Mouse (Mus musculus): ENCODE data around the gene Polr2h. TPM values are rescaled to one million over a fixed set of nuclear protein-coding genes. Genes with fewer than 3 reads are reported as not detected.

Polr2h gene
- polyA plus RNA-seq, 1 experiment from 2014 or later: 127 TPM

- Histone ChIP-seq H3K4me1 (replicated peaks; ENCODE audit: control insufficient read depth, insufficient read depth, low read length) (peaks cover 4% of the 10 kb centered on the region; the same call in 1 of the 2 replicates), H3K27ac (ENCODE audit: low read depth, low read length) (no peak overlapping the region), H3K9me3 (ENCODE audit: control insufficient read depth, low read length) (no peaks in the 10 kb centered on the region), H3K4me3 (ENCODE audit: low read depth, low read length) (no peak overlapping the region), H3K27me3 (replicated peaks; ENCODE audit: control insufficient read depth, insufficient read depth, low read length) (0 out of 2 replicates have a peak, but pooled peaks cover 2% of the 10 kb centered on the region), H3K36me3 (ENCODE audit: control insufficient read depth, insufficient read depth, low read length) (no peaks in the 10 kb centered on the region; the same call in 1 of the 2 replicates), H3K4me2 (no peak overlapping the region), H3K9ac (ENCODE audit: low read depth, low read length) (no peak overlapping the region)
- WGBS: 48% methylated on average over 4 of the region's 4 CpGs
- DNase-seq (ENCODE audit: low spot score): no peak
- ATAC-seq (replicated peaks; ENCODE audit: low FRiP score): no peak
Observed at GRCm38 (mm10) chr16:20723247-20723646, 5.8 kb downstream of the Polr2h start.

- Histone ChIP-seq H3K9me3 (ENCODE audit: control insufficient read depth, low read length) (no peaks in the 10 kb centered on the region), H3K27ac (ENCODE audit: low read depth, low read length) (no peak overlapping the region), H3K4me2 (no peak overlapping the region), H3K9ac (ENCODE audit: low read depth, low read length) (no peak overlapping the region), H3K4me1 (replicated peaks; ENCODE audit: control insufficient read depth, insufficient read depth, low read length) (no peaks in the 10 kb centered on the region), H3K4me3 (ENCODE audit: low read depth, low read length) (no peak overlapping the region), H3K36me3 (ENCODE audit: control insufficient read depth, insufficient read depth, low read length) (no peaks in the 10 kb centered on the region; the same call in 1 of the 2 replicates), H3K27me3 (replicated peaks; ENCODE audit: control insufficient read depth, insufficient read depth, low read length) (0 out of 2 replicates have a peak, but pooled peaks cover 2% of the 10 kb centered on the region)
- 29% methylated on average over 5 of the region's 5 CpGs for WGBS
- no peak for DNase-seq (ENCODE audit: low spot score)
- peak; percentile 72 for ATAC-seq (replicated peaks; ENCODE audit: low FRiP score)
Observed at GRCm38 (mm10) chr16:20724338-20724748, 6.9 kb downstream of the Polr2h start.

GRCm38 (mm10) chr16:20725321-20725720 lies 7.9 kb downstream of the Polr2h start:
- WGBS: 73% methylated on average over 7 of the region's 7 CpGs
- Histone ChIP-seq H3K4me2 (no peak overlapping the region), H3K9me3 (ENCODE audit: control insufficient read depth, low read length) (no peaks in the 10 kb centered on the region), H3K9ac (ENCODE audit: low read depth, low read length) (no peak overlapping the region), H3K27ac (ENCODE audit: low read depth, low read length) (no peak overlapping the region), H3K4me3 (ENCODE audit: low read depth, low read length) (no peak overlapping the region), H3K36me3 (ENCODE audit: control insufficient read depth, insufficient read depth, low read length) (no peaks in the 10 kb centered on the region; the same call in 1 of the 2 replicates), H3K4me1 (replicated peaks; ENCODE audit: control insufficient read depth, insufficient read depth, low read length) (no peaks in the 10 kb centered on the region), H3K27me3 (replicated peaks; ENCODE audit: control insufficient read depth, insufficient read depth, low read length) (peaks cover 5% of the 10 kb centered on the region)
- DNase-seq (ENCODE audit: low spot score): no peak
- no peak for ATAC-seq (replicated peaks; ENCODE audit: low FRiP score)

GRCm38 (mm10) chr16:20725750-20726149 lies 8.3 kb downstream of the Polr2h start:
- H3K9ac ChIP-seq (ENCODE audit: low read depth, low read length): no peak overlapping the region
- no peaks in the 10 kb centered on the region for H3K4me1 ChIP-seq (replicated peaks; ENCODE audit: control insufficient read depth, insufficient read depth, low read length)
- H3K4me2 ChIP-seq: no peak overlapping the region
- H3K27me3 ChIP-seq (replicated peaks; ENCODE audit: control insufficient read depth, insufficient read depth, low read length): peaks cover 8% of the 10 kb centered on the region
- H3K36me3 ChIP-seq (ENCODE audit: control insufficient read depth, insufficient read depth, low read length): no peaks in the 10 kb centered on the region
- no peaks in the 10 kb centered on the region for H3K9me3 ChIP-seq (ENCODE audit: control insufficient read depth, low read length)
- no peak overlapping the region for H3K4me3 ChIP-seq (ENCODE audit: low read depth, low read length)
- 72% methylated on average over 4 of the region's 4 CpGs for WGBS
- no peak overlapping the region for H3K27ac ChIP-seq (ENCODE audit: low read depth, low read length)
- ATAC-seq (replicated peaks; ENCODE audit: low FRiP score) (no peak), DNase-seq (ENCODE audit: low spot score) (no peak)

- Histone ChIP-seq H3K27me3 (replicated peaks; ENCODE audit: control insufficient read depth, insufficient read depth, low read length) (peaks cover 14% of the 10 kb centered on the region), H3K9me3 (ENCODE audit: control insufficient read depth, low read length) (no peaks in the 10 kb centered on the region), H3K9ac (ENCODE audit: low read depth, low read length) (no peak overlapping the region), H3K27ac (ENCODE audit: low read depth, low read length) (no peak overlapping the region), H3K36me3 (ENCODE audit: control insufficient read depth, insufficient read depth, low read length) (no peaks in the 10 kb centered on the region), H3K4me3 (ENCODE audit: low read depth, low read length) (no peak overlapping the region), H3K4me2 (no peak overlapping the region), H3K4me1 (replicated peaks; ENCODE audit: control insufficient read depth, insufficient read depth, low read length) (no peaks in the 10 kb centered on the region)
- ATAC-seq (replicated peaks; ENCODE audit: low FRiP score) (no peak), DNase-seq (ENCODE audit: low spot score) (no peak)
- WGBS: 48% methylated on average over 1 of the region's 1 CpGs
Observed at GRCm38 (mm10) chr16:20726384-20726783, 8.9 kb downstream of the Polr2h start.

- Histone ChIP-seq H3K4me1 (replicated peaks; ENCODE audit: control insufficient read depth, insufficient read depth, low read length) (peaks cover 3% of the 10 kb centered on the region; the same call in 1 of the 2 replicates), H3K27me3 (replicated peaks; ENCODE audit: control insufficient read depth, insufficient read depth, low read length) (peaks cover 53% of the 10 kb centered on the region), H3K4me3 (ENCODE audit: low read depth, low read length) (peak overlapping the region; percentile 27; the same call in 1 of the 2 replicates), H3K4me2 (peak overlapping the region; percentile 23), H3K27ac (ENCODE audit: low read depth, low read length) (peak overlapping the region; percentile 30; the same call in 1 of the 2 replicates), H3K36me3 (ENCODE audit: control insufficient read depth, insufficient read depth, low read length) (no peaks in the 10 kb centered on the region), H3K9me3 (ENCODE audit: control insufficient read depth, low read length) (no peaks in the 10 kb centered on the region), H3K9ac (ENCODE audit: low read depth, low read length) (no peak overlapping the region)
- WGBS: 22% methylated on average over 5 of the region's 5 CpGs
- no peak for DNase-seq (ENCODE audit: low spot score)
- ATAC-seq (replicated peaks; ENCODE audit: low FRiP score): peak; percentile 50; the same call in 1 of the 2 replicates
Observed at GRCm38 (mm10) chr16:20730293-20730711, 12.8 kb downstream of the Polr2h start.

- Histone ChIP-seq H3K4me2 (no peak overlapping the region), H3K27ac (ENCODE audit: low read depth, low read length) (no peak overlapping the region), H3K4me3 (ENCODE audit: low read depth, low read length) (no peak overlapping the region), H3K27me3 (replicated peaks; ENCODE audit: control insufficient read depth, insufficient read depth, low read length) (peaks cover 64% of the 10 kb centered on the region), H3K36me3 (ENCODE audit: control insufficient read depth, insufficient read depth, low read length) (no peaks in the 10 kb centered on the region), H3K9ac (ENCODE audit: low read depth, low read length) (no peak overlapping the region), H3K9me3 (ENCODE audit: control insufficient read depth, low read length) (no peaks in the 10 kb centered on the region), H3K4me1 (replicated peaks; ENCODE audit: control insufficient read depth, insufficient read depth, low read length) (peaks cover 3% of the 10 kb centered on the region; the same call in 1 of the 2 replicates)
- no peak for ATAC-seq (replicated peaks; ENCODE audit: low FRiP score)
- DNase-seq (ENCODE audit: low spot score): no peak
- WGBS: 54% methylated on average over 5 of the region's 5 CpGs
Observed at GRCm38 (mm10) chr16:20731688-20732087, 14.2 kb downstream of the Polr2h start.

GRCm38 (mm10) chr16:20732251-20732924 lies 14.9 kb downstream of the Polr2h start:
- Histone ChIP-seq H3K4me2 (peak overlapping the region; percentile 64), H3K9me3 (ENCODE audit: control insufficient read depth, low read length) (no peaks in the 10 kb centered on the region), H3K36me3 (ENCODE audit: control insufficient read depth, insufficient read depth, low read length) (no peaks in the 10 kb centered on the region), H3K4me3 (ENCODE audit: low read depth, low read length) (peak overlapping the region; percentile 50), H3K9ac (ENCODE audit: low read depth, low read length) (peak overlapping the region; percentile 56), H3K27me3 (replicated peaks; ENCODE audit: control insufficient read depth, insufficient read depth, low read length) (peaks cover 62% of the 10 kb centered on the region), H3K27ac (ENCODE audit: low read depth, low read length) (peak overlapping the region; percentile 41; the same call in 1 of the 2 replicates), H3K4me1 (replicated peaks; ENCODE audit: control insufficient read depth, insufficient read depth, low read length) (peaks cover 3% of the 10 kb centered on the region; the same call in 1 of the 2 replicates)
- peak; percentile 5; the same call in 1 of the 2 replicates for ATAC-seq (replicated peaks; ENCODE audit: low FRiP score)
- no peak for DNase-seq (ENCODE audit: low spot score)
- 2% methylated on average over 30 of the region's 30 CpGs for WGBS

Data from liver, embryonic 11.5 days (tissue).